Mouse (Mus musculus) cerebellum, postnatal 25 days (tissue): ENCODE measurements around the gene Epb41.
A peak's percentile ranks its signal among the peaks of the same experiment; 100 is the strongest.

Experiments used
- DNase-seq, 2 experiments: peaks; one replicate each; pipeline ENCODE4 v3.0.0; 2021; ENCODE audit warnings: mixed read lengths in 2 of 2

Epb41 gene

DNA sequence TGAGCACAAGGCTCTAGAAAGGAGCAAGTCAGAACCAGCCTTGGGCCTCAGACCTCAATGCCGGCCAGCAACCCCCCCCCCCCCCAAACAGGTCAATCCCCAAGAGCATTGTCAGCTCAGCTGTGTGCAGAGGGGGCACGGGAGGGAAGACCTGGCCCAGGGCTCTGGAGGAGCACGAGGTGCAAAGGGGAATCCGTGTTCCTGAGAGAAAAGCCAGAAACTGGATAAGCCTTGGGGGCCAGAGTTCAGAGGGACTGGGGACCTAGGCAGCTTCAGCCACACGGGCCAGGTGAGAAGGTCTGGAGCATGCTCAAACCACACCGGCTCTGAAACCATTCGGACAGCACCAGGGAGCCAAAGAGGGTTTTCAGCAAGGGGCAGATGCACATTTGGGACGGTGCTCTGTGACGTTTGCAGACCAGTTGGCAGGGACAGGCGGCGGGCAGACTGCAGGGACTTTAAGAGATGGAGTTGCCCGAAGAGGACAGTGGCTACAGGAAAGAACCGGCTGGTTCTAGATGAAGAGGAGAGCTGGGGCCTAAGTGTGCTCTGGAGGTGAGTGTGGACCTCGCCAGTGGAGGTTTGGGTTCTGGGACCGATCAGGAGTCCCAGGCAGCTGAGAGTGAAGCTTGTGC is 155.5 kb downstream of the Epb41 start:
- no peak for DNase-seq

- no peak for DNase-seq
Observed at GRCm38 (mm10) chr4:131918711-131919500, 156.2 kb downstream of the Epb41 start.

- DNase-seq, result no peak
Observed at GRCm38 (mm10) chr4:131918026-131918533, 157.0 kb downstream of the Epb41 start.

DNA sequence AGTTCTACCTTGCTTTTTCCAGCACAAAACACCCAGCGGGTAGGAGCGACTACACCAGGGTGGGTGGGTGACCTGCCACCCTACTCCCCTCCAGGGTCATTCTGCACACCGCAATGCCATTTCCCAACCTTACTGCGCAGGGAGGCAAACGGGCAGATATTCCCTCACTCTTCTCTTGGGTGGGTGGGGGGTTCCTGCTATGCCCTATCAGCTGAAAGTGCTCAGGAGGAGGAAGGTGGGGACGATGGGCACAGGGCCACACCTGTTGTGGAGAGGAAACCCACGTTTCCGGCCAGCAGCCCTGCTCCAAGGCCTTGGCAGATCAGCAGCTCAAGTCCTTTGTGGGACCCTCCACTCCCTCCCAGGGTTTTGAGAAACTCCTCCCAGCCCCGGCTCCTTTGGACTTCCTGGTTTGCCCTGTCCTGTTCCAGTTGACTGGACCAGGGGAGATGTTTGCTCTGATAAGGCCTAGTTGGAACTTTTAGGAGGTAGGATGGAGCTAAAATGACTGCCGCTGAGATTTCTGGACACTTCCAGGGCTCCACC is 158.0 kb downstream of the Epb41 start:
- DNase-seq, result no peak

DNA sequence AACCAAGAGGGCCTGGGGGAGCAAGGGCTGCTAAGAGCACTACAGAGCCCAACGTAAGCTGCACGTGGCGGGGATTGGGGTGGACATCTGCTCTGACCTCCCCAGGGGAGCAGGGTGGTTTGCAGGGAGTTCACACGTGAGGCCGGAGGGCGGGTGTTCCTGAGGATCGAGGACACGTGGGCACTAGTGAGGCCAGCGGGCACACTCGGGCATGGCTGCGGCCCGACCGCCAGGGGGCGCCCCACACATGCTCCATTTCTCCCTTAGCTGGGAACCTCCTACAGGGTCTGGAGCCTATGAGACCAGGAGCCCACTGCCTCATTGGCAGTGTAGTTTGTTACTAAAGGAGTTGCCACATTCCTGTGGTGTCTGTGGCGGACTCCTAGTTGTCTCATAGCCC is 158.7 kb downstream of the Epb41 start:
- peak; percentile 76 to 84 for DNase-seq

DNA sequence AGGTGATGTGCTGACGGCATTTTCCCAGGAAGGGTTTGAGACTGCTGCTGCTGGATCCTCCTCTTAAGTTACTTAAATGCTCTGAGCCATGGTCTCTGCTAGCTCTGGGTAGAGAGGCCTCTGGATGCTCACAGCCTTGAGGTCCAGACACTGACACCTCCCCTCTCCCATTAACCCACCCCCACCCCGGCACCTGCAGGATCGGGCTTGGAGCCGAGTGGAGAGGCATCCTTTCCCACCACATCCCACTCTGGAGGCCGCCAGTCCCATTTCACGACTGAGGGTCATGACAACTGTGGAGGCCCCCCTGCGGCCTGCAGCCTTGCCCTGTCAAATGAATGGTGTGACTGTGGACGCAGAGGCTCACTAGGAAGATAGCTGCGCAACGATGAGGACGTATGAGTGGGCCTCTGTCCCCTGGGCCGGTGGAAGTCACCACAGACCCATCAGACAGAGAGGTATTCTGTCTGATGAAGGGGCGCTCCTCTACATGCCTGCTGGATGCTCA is 159.2 kb downstream of the Epb41 start:
- no peak for DNase-seq

DNA sequence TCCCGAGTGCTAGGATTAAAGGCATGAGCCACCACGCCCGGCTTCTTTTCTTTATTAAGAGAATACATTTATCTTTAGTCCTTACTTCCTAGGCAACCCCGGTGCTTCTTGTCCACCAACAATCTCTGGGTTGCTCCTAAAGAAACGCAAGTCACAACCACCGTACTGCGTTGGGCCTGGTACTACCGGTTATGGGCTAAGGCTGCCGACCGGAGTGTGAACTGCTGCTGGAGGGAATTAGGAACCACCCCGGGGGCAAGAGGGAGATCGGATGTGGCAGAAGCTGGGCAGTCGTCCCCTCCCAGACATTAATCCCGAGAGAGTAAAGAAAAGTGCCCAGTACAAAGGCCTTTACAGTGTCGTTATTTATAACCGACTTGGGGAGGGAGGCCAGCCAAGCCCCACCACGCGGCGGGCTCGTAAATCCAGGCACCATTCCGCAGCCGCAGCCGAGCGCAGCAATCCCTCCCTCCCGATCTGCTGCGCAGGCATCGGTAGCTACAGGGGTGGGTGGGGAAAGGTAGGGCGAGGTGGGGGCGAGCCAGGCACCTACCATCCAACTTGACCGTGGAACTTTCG is 160.1 kb downstream of the Epb41 start:
- peak in 1 of 2 experiments; percentile 47 for DNase-seq

DNA sequence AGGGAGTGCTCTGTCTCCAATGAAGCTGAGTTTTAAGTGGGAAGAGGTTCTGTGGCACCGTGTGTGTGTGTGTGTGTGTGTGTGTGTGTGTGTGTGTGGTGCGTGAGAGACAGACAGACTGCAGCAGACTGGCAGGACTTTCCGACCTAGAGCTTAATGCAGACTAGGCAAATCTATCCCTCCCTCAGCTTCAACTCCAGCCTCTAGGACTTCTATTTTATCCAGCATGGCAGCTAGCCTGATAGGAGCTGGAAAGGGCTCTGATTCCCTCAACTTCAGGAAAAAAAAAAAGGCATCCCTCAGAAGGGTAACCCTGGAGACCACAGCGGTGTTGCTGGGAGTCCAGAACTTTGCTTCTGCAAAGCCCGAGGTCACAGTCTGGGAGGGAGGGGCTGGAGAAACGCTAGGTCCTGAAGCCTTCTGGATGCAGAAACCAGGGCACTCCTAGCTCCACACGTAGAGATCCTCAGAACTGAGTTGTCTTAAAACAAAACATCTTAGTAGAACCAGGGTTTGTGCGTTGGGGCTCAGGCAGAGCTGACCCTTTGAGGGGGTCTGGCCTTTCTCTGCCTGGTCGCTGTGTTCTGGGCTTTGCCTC is 161.0 kb downstream of the Epb41 start:
- no peak for DNase-seq

DNA sequence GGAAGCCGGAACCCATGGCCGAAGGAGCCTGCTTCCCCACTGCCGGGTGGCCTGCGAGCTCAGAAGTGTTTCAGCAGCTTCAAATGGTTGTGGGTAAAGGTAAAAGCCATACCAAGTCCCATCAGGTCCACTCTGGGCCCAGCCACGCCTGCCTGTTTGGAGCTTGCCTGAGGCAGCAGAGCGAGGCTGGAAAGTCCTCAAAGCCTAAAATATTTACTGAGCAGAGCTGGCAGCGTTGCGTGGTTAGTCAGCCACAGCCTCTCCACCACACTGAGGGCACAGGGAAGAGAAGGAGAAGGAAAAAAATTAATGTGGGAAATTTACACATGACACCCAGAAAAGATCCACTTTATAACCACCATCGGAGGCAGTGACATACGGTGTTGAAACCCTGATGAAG is 161.6 kb downstream of the Epb41 start:
- no peak for DNase-seq

GRCm38 (mm10) chr4:131911521-131911920 is 163.6 kb downstream of the Epb41 start:
- no peak for DNase-seq

DNA sequence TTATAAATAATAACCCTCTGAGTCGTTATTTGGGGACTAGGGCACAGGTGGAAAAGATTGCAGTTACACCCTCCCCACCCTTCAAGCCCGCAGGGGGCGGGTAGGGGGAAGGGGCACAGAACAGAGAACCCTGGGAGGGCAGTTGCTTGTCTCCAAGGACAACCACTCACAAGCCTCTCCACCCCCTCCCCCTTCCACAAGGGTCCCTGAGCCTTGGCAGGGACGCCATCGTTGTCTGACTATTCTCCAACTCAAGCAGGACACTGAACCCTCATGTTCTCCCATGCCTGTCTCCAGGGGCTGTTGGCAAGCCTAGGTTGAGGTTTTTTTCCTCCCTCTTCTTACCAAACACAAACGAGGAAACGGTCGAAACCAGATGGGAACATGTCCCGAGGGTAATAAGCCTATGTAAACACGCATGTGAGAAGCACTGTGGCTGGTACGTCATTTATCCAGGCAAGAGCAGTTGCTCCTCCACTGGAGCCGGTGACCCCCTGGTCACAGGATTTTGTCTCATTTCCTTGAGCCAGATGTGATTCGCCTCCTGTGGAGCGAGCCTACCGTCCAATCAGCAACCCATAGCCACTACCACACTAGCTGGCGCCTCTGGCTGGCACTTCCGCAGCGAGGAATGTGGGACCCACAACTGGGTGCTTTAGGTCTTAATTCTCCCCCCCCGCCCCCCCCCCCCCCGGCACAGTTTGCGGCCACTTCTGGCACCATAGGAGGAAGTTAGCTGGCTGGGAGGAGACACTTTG is 164.7 kb downstream of the Epb41 start:
- no peak for DNase-seq

GRCm38 (mm10) chr4:131907912-131908311 is 167.2 kb downstream of the Epb41 start:
- DNase-seq, result no peak

DNA sequence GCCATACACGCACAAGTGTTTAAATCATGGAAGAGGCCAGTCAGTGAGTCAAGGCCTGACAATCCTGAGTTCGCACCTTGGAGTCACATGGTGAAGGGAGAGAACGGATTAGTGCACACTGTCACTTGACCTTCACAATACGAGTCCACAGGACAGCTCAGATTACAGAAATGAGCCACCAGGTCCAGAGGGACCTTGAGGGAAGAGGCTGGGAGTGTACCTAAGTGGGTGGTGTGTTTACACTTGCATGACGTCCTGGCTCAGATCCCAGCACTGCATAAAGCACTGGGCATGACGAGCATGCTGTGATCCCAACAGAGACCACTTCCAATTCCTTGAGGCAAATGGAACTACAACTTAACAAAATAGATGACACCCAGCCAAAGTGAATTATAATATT is 168.7 kb downstream of the Epb41 start:
- DNase-seq, result no peak

DNA sequence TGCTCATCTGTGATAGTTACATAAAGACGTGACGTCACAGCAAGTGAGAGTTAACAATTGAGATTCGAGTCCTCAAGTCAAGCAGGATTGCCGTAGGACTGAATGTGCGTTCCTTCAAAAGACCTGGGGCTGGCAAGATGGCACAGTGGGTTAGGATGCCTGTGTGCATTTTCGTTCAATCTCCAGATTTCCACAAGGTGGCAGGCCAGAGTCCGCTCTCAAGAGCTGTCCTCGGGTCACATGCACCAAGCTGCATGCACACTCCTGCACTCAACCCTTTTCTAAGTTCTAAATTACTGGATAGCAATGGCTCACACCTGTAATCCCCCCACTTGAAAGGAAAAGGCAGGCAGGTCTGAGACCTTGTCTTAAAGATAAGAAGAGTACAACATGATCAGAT is 170.6 kb downstream of the Epb41 start:
- DNase-seq, result peak; percentile 38 to 66

- DNase-seq, result no peak
Observed at GRCm38 (mm10) chr4:131901090-131901489, 174.0 kb downstream of the Epb41 start.

GRCm38 (mm10) chr4:131899180-131899554 is 176.0 kb downstream of the Epb41 start:
- peak; percentile 60 to 80 for DNase-seq

DNA sequence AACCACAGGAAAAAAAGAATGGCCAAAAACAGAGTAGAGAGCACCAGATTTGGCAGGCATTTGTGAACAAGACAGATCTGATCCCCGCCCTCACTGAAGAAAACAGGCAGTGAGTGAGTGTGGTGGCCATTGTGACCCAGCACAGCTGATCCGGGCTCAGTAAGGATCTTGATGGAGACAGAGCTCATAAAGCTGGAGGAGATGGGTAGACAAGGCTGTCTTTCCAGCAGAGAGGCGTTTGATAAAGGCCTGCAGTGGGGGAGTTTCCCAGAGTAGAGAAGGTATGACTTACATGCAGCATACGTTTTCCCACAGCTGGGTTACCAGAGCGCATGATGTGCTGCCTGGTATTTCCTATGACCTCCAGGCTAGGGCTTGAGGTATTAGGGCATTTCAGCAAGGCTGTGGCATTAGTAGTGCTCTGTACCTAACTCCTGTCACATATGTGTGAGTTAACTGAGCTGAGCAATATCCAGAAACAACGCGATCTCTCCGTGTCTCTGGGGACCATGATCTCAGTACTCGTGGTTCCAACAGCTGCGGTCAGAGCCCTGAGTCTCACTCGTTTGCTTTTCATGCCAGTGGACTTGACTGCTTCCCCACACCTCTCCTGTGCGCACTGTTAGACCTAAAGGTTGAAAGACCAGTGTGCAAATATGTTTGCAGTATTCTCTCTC is 176.5 kb downstream of the Epb41 start:
- no peak for DNase-seq

GRCm38 (mm10) chr4:131897787-131898186 is 177.3 kb downstream of the Epb41 start:
- no peak for DNase-seq

GRCm38 (mm10) chr4:131897109-131897508 is 178.0 kb downstream of the Epb41 start:
- DNase-seq, result no peak

DNA sequence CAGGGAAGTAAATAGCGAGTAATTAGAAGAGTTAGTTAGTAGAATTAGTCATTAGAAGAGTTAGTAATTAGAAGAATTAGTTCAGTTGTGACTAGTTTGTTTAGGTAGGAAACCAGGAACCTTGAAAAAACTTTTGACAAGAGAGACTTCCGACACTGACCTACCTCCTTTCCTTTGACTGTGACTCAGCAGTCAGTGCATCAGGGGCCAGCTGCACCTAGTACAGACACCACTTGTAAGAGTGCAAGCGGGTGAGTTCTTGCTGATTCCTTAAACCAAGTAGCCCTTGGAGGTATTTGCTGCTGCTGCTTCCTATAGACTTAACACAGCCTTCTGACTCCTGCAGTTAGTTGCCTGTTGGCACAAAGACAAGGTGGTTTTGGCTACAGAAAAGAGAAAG is 184.4 kb downstream of the Epb41 start:
- DNase-seq, result no peak

DNA sequence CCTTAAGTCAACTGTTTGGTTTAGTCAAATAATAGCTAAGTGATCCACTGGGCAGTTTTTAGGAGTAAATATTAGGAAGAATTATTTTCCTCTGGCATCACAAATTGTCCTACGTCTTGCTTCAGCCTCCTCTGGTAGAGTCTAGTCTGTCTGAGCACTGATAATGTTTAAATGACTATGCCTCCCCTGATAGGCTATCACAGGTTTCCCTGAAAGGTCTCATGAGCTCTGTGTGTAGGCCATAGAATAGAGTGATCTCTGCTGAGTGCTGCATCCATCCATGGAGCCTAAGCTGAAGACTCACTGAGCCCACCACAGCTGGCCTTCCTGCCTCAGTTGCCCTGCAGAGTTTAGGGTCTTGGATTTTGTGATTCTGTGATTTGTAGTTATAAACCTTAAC is 186.6 kb downstream of the Epb41 start:
- DNase-seq, result no peak

GRCm38 (mm10) chr4:131885376-131885775 is 189.7 kb downstream of the Epb41 start:
- no peak for DNase-seq
